Mouse (Mus musculus): Measurements from ENCODE around the gene Pqlc3.

GRCm38 (mm10) chr12:16966811-16967210, 33.4 kb downstream of the Pqlc3 start:
- TF ChIP-seq CTCF (IDR thresholded peaks at IDR 0.05; ENCODE audit: insufficient read depth, low read length) = no peak
- TF ChIP-seq POLR2A (IDR thresholded peaks at IDR 0.05; ENCODE audit: borderline replicate concordance, extremely low read depth, low read depth, low read length) = no peak

Measured in lung, adult 2 months (tissue).